Mouse (Mus musculus) ES-E14 (cell line): Measurements from ENCODE around the gene Kif2c.

Experiments used
- CHD2 ChIP-seq: IDR thresholded peaks from 2 replicates; pipeline ENCODE4 v1.6.1; 2014; ENCODE audit warnings: mild to moderate bottlenecking, low read depth, low read length, inconsistent platforms
- ZNF384 ChIP-seq: IDR thresholded peaks from 2 replicates; pipeline ENCODE4 v1.6.1; 2012; ENCODE audit warnings: low read depth, low read length, inconsistent platforms

- TF ChIP-seq ZNF384 = no peak
- TF ChIP-seq CHD2 = no peak
Measured at GRCm38 (mm10) chr4:117225250-117225649, 42.8 kb upstream of the Kif2c start.
